Mouse (Mus musculus) ES-CJ7 (cell line): ENCODE measurements at regions not wholly inside any gene's neighbourhood (a gene's known extent, or its start where the extent isn't known, plus 50 kb on each side); places are given as distances from the start of the nearest gene placed in this dataset.

Experiments
- DNase-seq: peaks from one replicate; pipeline ENCODE4 v3.0.0; 2011; ENCODE audit warnings: low read depth, low spot score

DNA sequence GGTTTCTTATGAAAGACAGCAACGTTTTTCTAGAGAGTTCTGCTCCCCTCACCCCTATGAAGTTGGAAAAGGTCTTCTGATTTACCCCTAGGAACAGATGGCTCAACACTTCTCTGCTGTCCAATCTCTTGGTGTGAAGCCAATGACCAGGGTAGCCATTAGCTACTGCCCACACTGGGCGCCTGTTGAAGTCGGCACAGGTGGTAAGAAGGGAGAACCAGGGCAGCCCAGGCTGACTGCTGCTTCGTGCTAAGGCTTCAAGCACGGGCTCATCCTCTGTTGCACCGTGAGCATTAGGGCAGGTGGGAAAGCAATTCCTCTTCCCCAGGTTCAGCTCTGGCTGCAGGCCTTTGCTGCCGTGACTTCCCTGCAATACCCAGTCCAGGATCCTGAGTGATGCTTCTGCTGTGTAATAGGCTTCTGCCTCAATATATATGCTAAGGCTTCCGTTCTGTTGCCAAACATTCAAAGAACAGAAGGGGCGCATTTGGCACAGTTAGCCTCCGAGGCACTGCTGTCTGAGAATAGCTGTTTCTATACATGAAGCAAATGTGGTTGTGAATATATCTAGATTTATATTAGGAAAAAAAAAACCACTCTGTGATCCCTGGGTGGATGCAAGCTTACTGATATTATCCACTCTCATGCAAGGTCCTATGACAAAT is 76.4 kb upstream of the Atp5g3 start:
- no peak for DNase-seq

DNA sequence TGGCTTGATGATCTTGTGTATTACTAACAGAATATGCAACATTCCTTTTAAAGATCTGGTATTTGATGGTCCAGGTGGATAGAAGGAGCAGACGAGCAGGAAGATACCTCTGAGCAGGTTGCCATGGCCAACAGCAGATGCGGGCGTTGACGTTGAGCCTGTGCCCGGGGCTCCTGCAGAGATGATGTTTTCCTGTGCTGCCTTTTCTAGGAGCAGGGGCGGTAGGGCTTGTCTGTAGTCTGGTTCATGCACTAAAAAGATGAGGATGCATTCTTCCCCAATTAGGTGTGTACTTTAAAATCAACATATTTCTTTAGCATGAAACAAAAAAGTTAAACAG is 74.8 kb upstream of the Atp5g3 start:
- no peak for DNase-seq

DNA sequence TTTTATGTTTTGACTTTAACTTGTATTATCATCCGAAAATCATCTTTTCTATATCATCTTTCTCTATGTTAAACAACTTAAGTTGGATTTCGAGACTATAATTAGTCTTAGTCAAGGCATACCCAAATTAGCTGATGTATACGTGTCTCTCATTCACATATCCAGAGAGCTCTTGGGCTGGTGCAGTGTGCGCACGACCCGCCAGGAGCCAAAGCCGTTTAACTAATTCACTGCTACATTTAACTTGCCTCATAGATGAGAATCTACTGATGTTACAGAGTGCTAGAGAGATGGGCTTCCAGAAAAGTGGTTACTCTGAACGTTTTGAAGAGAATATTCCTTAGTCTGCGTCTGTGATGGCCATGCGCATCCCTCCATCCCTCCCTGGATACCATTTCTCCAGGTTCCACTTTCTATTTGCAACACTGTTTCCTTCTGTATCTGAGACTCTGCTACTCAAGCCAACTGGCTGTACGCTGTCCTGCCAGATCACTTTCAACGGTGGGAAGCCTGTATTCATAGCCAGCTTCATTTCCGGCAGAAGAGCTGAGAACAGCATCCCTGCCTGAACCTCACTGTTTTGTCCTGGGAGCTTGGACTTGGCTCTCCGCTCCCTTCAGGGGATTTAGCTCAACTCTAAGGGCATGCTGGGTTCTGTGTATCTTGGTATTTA is 74.2 kb upstream of the Atp5g3 start:
- no peak for DNase-seq

DNA sequence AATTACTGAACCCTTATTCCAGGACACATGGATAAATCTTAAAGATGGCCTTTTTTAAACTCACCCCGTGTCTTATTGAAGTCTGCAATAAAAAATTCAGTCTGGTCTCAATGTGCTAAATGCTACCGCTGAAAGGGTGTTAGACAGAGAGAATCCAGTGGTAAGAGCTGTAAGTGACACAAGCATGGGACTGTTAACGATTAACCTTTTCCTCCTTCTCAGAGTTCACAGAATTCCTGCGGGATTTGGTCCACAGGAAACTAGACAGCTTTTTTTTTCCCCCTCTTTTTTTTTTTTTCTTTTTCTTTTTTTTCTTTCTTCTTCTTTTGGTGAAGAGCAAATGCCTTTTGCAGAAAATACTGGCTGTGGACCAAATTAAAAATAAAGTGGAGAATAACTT is 72.0 kb upstream of the Atp5g3 start:
- DNase-seq, result no peak

DNA sequence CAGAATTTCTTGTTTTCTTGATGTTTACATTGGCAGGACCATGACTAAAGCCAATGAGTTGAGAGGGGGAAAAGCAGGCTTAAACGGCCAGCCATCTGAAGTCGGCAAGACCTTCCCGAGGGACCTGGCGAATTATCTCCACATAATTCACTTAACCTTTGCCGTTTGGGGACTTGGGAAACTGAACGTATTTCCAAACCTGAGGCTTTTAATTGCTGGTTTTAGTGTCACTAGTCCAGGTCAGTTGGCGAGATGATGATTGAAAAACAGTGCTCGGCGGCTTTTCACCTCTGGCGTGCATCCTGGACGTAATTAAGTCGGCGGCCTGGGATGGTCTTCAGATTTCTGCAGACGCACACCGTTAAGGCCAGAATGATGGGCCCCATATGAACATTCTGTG is 66.9 kb upstream of the Atp5g3 start:
- no peak for DNase-seq

DNA sequence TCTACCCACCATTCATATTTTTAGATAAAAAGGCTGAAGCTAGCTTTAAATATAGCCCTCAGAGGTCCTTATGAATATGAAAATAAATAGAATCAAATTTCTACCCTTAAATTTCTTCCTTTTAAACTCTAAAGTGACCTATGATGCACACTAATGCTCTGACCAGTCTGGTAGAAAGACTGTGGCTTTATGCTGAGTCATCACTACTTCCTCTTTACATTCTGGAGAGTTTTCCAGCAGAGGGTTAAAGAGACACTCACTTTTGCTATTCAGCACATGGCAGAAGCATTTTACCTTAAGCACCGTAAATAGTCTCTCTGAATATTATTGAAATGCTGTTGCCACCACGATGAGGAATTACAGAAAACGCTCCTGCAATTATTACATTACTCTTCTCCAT is 62.6 kb upstream of the Atp5g3 start:
- DNase-seq, result no peak

DNA sequence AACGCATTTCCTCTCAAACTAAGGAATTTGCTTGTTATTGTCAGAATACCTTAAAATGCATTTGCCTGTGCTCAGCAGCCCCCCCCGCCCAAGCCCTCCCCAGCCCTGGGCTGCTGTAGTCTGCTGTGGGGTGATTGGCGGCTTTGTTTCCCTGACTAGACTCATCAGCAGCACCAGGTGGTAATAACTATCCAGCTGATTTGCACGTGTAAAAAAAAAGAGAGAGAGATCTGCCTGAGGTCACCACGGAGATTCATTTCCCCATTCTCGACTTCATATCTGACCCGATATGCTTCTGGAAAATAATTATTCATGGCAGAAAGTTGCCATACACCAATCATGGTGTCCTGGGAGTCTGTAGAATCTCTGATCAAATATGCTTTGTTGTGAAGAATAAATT is 56.5 kb upstream of the Atp5g3 start:
- DNase-seq, result no peak

DNA sequence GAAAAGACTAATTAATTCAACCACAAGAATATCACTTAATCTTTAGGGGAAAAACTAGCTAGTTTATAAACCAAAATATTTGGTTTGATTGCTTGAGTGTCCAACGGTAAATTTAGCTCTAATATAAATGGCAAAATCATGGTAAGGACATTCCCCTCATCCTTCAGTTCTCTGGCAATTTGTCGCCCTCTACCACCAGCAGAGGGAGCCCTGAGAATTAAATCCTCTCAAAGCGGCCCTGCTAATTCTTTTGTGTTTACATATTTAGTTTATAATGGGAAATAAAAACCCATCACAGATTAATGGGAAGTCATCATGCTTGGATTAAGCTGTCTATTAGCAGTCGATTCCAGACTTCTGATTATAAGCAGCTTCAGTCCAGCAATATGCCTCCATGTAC is 54.5 kb upstream of the Atp5g3 start:
- no peak for DNase-seq
